Mouse (Mus musculus): ENCODE results near the gene Asb17. TPM values are rescaled to one million over a fixed set of nuclear protein-coding genes. Genes with fewer than 3 reads are reported as not detected.
"Not testable (repeated sequence)": the region's sequence is repeated elsewhere in the genome, so short reads cannot be mapped to it uniquely, and the experiment has no call there.

Asb17 gene
- polyA plus RNA-seq, 1 experiment from 2014 or later = 0.21 TPM

DNA sequence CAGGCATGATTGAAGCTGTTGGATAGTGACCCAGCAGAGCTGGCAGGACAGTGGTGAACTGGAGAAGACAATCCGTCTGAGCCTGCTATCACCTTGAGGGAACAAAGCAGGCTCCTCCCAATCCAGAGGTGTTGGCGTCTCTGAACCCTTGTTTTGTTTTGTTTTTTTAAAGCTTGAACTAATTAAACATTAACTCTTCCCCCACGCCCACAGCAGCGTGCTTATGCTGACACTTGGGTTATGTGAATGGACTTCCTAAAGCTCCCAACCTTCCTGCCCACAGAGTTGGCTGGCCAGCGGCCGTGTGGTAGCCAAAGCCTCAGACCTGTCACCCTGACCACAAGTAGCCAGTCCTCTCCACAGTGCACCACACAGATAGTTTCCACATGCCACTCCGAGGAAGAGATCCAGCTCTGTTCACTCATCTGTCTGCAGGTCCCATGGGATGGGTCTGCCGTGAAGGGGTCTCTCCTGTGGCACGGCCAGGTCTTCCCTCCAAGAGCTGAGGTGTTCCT lies 26.6 kb upstream of the Asb17 start:
- no peaks in the 10 kb centered on the region for H3K36me3 ChIP-seq
- no peak overlapping the region for H3K4me2 ChIP-seq
- H3K4me3 ChIP-seq = no peak overlapping the region
- H3K27me3 ChIP-seq = no peaks in the 10 kb centered on the region
- no peak for ATAC-seq (ENCODE audit: low FRiP score)
- WGBS = 82% methylated on average over 9 of the region's 9 CpGs
- no peaks in the 10 kb centered on the region for H3K9me3 ChIP-seq
- no peak overlapping the region for H3K9ac ChIP-seq
- H3K4me1 ChIP-seq (replicated peaks) = no peaks in the 10 kb centered on the region
- H3K27ac ChIP-seq = no peak overlapping the region

DNA sequence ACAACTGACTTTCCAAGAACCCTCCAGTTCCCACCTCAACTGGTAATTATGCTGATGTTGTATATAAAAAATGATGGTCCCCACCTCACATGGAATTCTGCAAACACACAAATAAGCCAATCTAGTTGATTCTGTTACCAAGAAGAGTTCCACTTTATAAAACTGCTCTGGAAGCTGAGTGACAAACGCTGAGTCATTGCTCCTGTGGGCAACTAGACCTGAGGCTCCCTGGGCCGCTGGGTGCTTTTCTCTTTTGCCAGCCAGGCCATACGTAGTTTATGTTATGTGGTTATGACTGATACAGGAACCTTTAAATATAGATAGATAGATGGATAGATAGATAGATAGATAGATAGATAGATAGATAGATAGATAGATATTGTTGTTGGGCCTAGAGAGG lies 25.3 kb upstream of the Asb17 start:
- Histone ChIP-seq H3K9me3 (no peaks in the 10 kb centered on the region), H3K27ac (no peak overlapping the region), H3K36me3 (no peaks in the 10 kb centered on the region), H3K4me1 (replicated peaks) (peaks cover 2% of the 10 kb centered on the region; the same call in 1 of the 2 replicates), H3K4me2 (no peak overlapping the region), H3K27me3 (no peaks in the 10 kb centered on the region), H3K4me3 (no peak overlapping the region), H3K9ac (no peak overlapping the region)
- 97% methylated on average over 3 of the region's 3 CpGs for WGBS
- ATAC-seq (ENCODE audit: low FRiP score) = no peak

DNA sequence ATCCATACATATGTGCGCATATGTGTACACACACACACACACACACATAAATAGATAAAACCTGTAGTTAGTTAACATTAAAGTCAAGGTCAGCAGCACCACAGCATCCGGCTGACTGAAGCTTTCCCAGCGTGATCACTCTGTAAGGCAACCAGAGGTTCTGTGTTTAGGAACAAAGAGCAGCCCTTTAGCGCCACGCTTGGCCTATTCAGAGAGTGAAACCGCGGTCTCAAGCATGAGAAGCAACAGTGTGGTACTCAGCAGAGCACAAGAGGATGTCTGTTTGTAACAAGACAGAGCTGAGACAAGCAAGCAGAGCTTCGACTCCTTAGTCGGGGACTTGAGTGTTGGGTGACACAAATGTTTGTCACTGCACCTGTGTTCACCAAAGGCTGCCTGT lies 24.6 kb upstream of the Asb17 start:
- Histone ChIP-seq H3K9ac (no peak overlapping the region), H3K9me3 (no peaks in the 10 kb centered on the region), H3K4me1 (replicated peaks) (peaks cover 10% of the 10 kb centered on the region), H3K27me3 (no peaks in the 10 kb centered on the region), H3K36me3 (no peaks in the 10 kb centered on the region), H3K4me3 (no peak overlapping the region), H3K4me2 (no peak overlapping the region), H3K27ac (no peak overlapping the region)
- ATAC-seq (ENCODE audit: low FRiP score) = no peak
- 63% methylated on average over 9 of the region's 9 CpGs for WGBS

DNA sequence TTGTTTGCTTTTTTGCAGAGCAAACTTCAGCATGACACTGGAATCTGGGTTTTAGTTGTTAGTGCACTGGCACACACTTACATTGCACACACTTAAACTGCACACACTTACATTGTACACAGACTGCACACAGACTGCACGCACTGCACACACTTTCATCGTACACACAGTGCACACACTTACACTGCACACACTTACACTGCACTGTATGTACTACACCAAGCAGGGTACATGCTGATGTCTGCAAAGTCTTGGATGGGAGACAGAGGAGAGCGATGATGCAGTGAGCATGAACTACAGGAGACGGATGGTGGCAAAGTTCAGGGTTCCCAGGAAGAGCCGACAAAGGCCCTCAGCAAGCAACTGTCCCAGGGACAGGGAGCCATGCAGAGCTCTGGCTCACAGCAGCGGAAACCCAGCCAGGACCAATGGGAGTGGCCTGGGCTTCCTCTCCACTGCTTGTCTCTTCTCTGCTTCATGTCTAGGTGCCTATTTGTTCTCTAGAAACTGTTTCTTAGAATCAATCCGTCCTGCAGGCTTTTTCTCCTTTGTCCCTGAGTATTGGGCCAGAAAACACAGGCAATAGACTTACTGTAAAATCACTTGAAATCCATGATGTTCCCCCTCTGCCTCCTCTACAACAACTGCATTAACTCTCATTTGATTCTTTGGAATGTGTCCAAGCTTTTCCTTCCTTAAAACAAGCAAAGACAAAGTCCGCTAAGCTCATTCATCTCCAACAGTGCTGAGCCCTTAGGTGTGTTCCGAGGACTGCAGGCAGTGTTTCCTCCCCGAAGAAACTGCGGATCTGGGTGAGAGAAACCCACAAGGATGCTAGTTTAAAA lies 20.1 kb upstream of the Asb17 start:
- peaks cover 10% of the 10 kb centered on the region for H3K4me1 ChIP-seq (replicated peaks)
- H3K9me3 ChIP-seq = no peaks in the 10 kb centered on the region
- WGBS = 57% methylated on average over 11 of the region's 11 CpGs
- H3K4me3 ChIP-seq = no peak overlapping the region
- H3K36me3 ChIP-seq = no peaks in the 10 kb centered on the region
- H3K4me2 ChIP-seq = no peak overlapping the region
- no peak overlapping the region for H3K9ac ChIP-seq
- no peak for ATAC-seq (ENCODE audit: low FRiP score)
- no peaks in the 10 kb centered on the region for H3K27me3 ChIP-seq
- no peak overlapping the region for H3K27ac ChIP-seq

DNA sequence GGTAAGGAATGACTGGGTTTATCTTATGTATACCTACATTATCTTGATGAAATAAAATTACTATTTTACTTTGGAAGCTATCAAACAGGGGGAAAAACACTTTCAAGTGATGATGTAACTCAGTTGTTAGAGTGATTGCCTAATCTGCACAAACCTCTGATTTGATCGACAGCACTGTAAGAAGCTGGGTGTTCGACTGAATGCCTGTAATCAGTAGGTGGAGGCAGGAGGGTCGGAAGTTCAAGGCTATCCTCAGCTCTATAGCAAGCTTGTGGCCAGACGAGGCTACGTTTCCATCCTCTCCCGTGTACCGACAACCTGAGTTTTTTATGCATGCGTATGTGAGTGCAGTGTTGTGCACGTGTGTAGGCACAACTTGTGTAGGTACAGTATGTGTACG lies 18.8 kb upstream of the Asb17 start:
- 93% methylated on average over 10 of the region's 10 CpGs for WGBS
- H3K4me3 ChIP-seq = no peak overlapping the region
- no peak overlapping the region for H3K9ac ChIP-seq
- no peak overlapping the region for H3K4me2 ChIP-seq
- H3K27ac ChIP-seq = no peak overlapping the region
- peaks cover 10% of the 10 kb centered on the region for H3K4me1 ChIP-seq (replicated peaks)
- no peaks in the 10 kb centered on the region for H3K9me3 ChIP-seq
- H3K36me3 ChIP-seq = no peaks in the 10 kb centered on the region
- no peaks in the 10 kb centered on the region for H3K27me3 ChIP-seq
- ATAC-seq (ENCODE audit: low FRiP score) = no peak

DNA sequence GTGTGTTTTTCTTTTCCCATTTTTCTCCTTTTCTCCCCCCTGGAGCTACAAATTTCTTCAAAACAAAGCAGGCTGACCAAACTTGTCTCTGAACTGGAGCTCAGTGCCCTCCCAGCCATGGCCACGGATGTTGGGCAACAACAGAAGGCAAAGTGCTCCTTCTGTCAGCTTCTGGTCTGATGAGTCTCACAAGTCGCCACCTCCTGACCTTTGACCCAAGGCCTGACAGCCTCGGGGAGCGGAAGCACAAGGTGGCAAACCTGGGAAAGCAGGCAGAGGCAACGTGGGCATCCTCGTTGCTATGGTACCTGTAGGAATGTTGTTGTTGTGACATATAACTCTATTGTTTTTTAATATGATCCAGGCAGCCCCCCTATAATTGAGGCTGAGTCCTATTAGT lies 17.4 kb upstream of the Asb17 start:
- Histone ChIP-seq H3K4me3 (no peak overlapping the region), H3K9me3 (no peaks in the 10 kb centered on the region), H3K27me3 (no peaks in the 10 kb centered on the region), H3K27ac (no peak overlapping the region), H3K9ac (no peak overlapping the region), H3K36me3 (no peaks in the 10 kb centered on the region), H3K4me1 (replicated peaks) (peaks cover 10% of the 10 kb centered on the region), H3K4me2 (no peak overlapping the region)
- WGBS = 20% methylated on average over 6 of the region's 6 CpGs
- ATAC-seq (ENCODE audit: low FRiP score) = no peak

DNA sequence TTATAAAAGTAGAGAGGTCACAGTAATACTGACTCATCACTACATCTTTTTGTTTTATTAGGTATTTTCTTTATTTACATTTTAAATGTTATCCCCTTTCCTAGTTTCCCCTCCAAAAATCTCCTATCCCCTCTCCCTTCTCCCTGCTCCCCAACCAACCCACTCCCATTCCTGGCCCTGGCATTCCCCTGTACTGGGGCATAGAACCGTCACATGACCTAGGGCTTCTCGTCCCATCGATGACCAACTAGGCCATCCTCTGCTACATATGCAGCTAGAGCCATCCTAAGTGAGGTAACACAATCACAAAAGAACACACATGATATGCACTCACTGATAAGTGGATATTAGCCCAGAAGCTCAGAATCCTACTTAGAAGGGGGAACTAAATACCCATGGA lies 14.2 kb upstream of the Asb17 start:
- not testable (repeated sequence) for H3K4me2 ChIP-seq; H3K36me3 ChIP-seq; H3K9me3 ChIP-seq; ATAC-seq (ENCODE audit: low FRiP score); H3K4me3 ChIP-seq; H3K9ac ChIP-seq; H3K27ac ChIP-seq; H3K4me1 ChIP-seq (replicated peaks); H3K27me3 ChIP-seq
- 96% methylated on average over 3 of the region's 3 CpGs for WGBS

DNA sequence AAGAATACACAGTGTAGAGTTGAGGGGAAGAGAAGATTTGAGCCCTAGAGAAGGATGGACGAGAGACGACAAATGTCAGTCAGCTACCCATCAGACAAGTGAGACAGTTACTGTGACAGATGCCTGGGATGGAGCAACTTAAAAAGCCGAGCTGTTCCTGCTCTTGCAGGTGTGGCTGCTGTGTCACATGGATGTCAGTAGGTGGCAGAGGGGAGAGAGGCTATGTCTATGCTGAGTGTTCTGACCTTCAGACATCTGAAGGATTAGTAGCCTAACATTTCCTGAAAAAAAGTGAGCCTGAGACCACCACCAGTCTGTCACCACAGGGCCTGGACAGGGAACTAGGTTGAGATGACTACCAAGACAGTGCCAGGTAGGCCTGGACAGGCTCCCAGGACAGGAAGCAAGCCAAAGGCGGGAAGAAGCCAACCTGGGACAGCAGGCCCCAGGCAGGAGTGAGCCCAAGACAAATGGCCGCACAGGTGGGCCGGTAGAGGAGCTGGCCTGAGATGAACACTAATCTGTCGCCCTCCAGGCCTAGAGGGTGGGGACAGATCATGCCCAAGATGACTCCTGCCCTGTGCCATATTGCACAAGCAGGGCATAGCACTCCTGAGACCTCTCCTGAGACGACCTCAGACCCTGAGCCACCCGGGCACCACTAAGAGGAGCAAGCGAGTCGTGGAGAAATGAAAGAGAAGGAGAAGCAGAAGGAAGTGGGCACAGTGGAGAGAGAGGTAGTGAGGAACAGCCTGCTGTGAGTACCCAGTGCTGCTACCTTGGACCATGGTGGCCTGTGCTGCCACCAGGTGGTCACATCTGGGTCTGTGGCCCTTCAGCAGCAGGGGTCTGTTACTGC lies 12.8 kb upstream of the Asb17 start:
- Histone ChIP-seq H3K36me3 (no peaks in the 10 kb centered on the region), H3K9me3 (no peaks in the 10 kb centered on the region), H3K4me1 (replicated peaks) (no peaks in the 10 kb centered on the region), H3K9ac (no peak overlapping the region), H3K4me3 (no peak overlapping the region), H3K4me2 (no peak overlapping the region), H3K27me3 (0 out of 2 replicates have a peak, but pooled peaks cover 3% of the 10 kb centered on the region), H3K27ac (no peak overlapping the region)
- 80% methylated on average over 11 of the region's 11 CpGs for WGBS
- ATAC-seq (ENCODE audit: low FRiP score) = no peak

DNA sequence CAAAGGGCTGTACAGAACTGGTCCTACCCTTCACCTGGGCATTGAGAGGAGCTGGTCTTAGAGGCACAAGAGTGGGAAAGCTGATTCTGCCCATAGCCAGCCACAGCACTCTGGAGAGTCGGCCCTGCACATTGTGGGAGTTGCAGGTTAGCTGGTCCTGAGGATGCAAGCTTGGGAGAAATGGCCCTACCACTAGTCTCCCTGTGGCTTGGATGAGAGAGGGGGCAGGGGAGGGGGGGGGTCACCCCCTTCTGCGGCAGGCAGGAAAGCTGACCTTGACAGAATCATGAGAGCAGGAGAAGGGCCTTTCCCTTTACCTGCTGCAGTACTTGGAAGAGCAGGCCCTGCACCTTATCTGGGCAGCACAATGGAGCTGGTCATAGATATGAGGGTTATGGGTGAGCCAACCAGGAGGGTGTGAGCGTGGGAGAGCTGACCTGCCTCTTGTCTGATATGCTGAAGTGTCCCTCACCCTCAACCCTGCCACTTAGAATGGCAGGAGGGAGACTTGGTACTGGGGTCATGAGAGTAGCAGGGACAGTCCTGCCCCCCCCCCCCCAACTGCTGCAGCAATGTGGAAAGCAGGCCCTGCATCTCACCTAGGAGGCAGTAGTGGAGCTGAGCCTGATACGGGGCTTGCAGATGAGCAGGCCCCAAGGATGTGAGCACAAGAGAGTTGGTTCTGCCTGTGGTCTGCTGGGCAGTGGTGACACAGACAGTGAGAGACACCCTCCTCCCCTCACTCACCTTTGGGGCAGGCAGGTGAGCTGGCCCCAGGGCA lies 11.9 kb upstream of the Asb17 start:
- WGBS = 86% methylated on average over 4 of the region's 4 CpGs
- ATAC-seq (ENCODE audit: low FRiP score) = no peak; the same call in 1 of the 2 replicates
- H3K27me3 ChIP-seq = 0 out of 2 replicates have a peak, but pooled peaks cover 3% of the 10 kb centered on the region
- no peak overlapping the region for H3K9ac ChIP-seq
- H3K4me3 ChIP-seq = no peak overlapping the region
- H3K36me3 ChIP-seq = no peaks in the 10 kb centered on the region
- no peak overlapping the region for H3K27ac ChIP-seq
- no peaks in the 10 kb centered on the region for H3K9me3 ChIP-seq
- H3K4me1 ChIP-seq (replicated peaks) = no peaks in the 10 kb centered on the region
- no peak overlapping the region for H3K4me2 ChIP-seq

DNA sequence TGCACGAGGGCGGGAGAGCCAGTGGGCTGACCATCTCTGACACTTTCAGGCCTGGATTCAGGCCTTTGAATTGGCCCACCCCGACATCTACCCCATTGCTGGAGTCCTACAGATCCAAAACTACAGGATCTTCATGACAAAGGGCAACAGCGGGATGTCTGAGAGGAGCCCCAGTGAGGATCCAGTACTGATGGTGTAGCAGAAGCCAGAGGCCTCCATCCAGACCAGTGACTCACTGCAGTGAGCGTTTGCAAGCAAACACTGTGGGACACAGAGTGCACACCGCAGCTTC lies 11.4 kb upstream of the Asb17 start:
- Histone ChIP-seq H3K4me3 (no peak overlapping the region), H3K36me3 (no peaks in the 10 kb centered on the region), H3K9ac (no peak overlapping the region), H3K9me3 (no peaks in the 10 kb centered on the region), H3K4me2 (no peak overlapping the region), H3K27ac (no peak overlapping the region), H3K27me3 (0 out of 2 replicates have a peak, but pooled peaks cover 3% of the 10 kb centered on the region), H3K4me1 (replicated peaks) (no peaks in the 10 kb centered on the region)
- 33% methylated on average over 6 of the region's 6 CpGs for WGBS
- no peak for ATAC-seq (ENCODE audit: low FRiP score)

DNA sequence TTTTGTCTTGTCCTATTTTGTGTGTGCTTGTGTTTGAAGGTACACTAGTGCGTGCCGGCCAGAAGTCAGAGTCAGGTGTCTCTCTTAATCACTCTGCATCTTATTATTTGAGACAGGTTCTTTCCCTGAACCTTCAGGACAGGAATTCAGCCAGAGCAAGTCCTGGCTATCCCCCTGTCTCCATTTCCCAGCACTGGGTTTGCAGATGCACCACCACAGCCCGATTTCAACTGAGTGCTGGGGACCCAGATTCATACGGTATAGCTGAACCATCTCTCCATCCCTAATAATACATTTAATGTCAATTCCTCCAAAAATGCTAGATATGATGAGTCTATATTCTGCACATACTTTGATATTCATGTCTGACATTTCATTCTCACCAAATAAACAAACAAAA lies 9.9 kb upstream of the Asb17 start:
- no peak for ATAC-seq (ENCODE audit: low FRiP score)
- no peak overlapping the region for H3K4me3 ChIP-seq
- H3K36me3 ChIP-seq = no peaks in the 10 kb centered on the region
- H3K9me3 ChIP-seq = no peaks in the 10 kb centered on the region
- no peaks in the 10 kb centered on the region for H3K4me1 ChIP-seq (replicated peaks)
- H3K9ac ChIP-seq = no peak overlapping the region
- 0 out of 2 replicates have a peak, but pooled peaks cover 3% of the 10 kb centered on the region for H3K27me3 ChIP-seq
- 91% methylated on average over 4 of the region's 4 CpGs for WGBS
- H3K4me2 ChIP-seq = no peak overlapping the region
- no peak overlapping the region for H3K27ac ChIP-seq

DNA sequence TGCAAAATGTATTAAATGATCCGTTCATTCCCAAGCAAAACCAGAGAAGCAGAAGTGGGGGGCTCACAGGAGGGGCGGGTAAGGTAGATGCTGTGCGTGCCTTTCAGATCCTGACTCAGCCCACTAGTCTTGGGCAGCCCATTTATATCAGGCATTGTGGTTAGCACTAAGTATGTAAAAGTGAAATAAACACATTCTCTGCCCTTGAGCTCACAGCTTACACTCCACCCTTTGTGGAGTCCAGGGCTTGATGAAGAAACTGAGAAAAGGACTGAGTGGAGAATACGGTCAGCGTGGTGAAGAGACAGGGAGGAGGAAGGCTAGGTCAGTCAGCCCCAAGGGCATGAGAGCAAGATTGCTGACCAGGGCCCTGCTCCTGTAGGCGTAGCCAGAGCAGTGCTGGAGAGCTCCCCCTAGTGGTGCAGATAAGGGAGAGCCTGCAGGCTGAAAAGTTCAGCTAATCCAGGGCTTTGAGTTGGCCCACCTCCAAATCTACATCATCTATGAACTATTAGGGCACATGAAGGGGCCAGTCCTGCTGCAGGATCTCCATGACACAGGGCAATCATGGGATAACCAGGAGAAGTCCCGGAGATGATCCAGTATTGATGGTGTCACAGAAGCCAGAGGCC lies 8.4 kb upstream of the Asb17 start:
- Histone ChIP-seq H3K36me3 (no peaks in the 10 kb centered on the region), H3K4me2 (no peak overlapping the region), H3K27ac (no peak overlapping the region), H3K4me3 (no peak overlapping the region), H3K9me3 (no peaks in the 10 kb centered on the region), H3K4me1 (replicated peaks) (no peaks in the 10 kb centered on the region), H3K27me3 (0 out of 2 replicates have a peak, but pooled peaks cover 3% of the 10 kb centered on the region), H3K9ac (no peak overlapping the region)
- 60% methylated on average over 7 of the region's 7 CpGs for WGBS
- ATAC-seq (ENCODE audit: low FRiP score) = no peak
